Comparison of ENCODE assay signal across 17 mouse cellular contexts in genomic region chr10:75579129-75579528, GRCm38 (mm10). TPM values are rescaled to one million over a fixed set of nuclear protein-coding genes. Genes with fewer than 3 reads are reported as not detected.
"Had no signal": no experiment of that assay in that cellular context is flagged by ENCODE, and none has a peak within 500 bp of the region (broad histone marks: within the 10 kb centered on the region; RNA-seq: fewer than 3 reads in every experiment).

No protein-coding gene starts in this region.

- DNase-seq: left cerebral cortex, postnatal 4 days; liver; liver, embryonic 13.5 days; liver, postnatal 0 days; lung, adult 18-20 months; lung, adult 2 months; lung, embryonic 14.5 days; lung, postnatal 10 days; lung, postnatal 14 days; lung, postnatal 36 days; lung, postnatal 4 days; midbrain, embryonic 14.5 days had no signal

RNA-seq across cellular contexts. Expression of gene Ggt1, which starts 17.7 kb away (rescaled TPM):
- total RNA-seq: megakaryocyte progenitor cell, adult 5-6 weeks; monocyte, adult 5-6 weeks had no signal
- polyA plus RNA-seq: macrophage had no signal

RNA-seq across cellular contexts. Expression of gene Lrrc75b, which starts 19.0 kb away (rescaled TPM):
- total RNA-seq: megakaryocyte progenitor cell, adult 5-6 weeks; megakaryocyte-erythroid progenitor cell, adult 5-6 weeks; monocyte, adult 5-6 weeks had no signal
- polyA plus RNA-seq: liver, adult 2 months; macrophage had no signal
